Mouse (Mus musculus) E14TG2a.4 (cell line): ENCODE measurements around the gene Acoxl.

Source experiments
- CTCF ChIP-seq: conservative IDR thresholded peaks from 2 replicates; pipeline ENCODE4 v1.5.1; 2014; ENCODE audit warnings: low read length
- NANOG ChIP-seq: IDR thresholded peaks from 2 replicates; pipeline ENCODE4 v1.6.1; 2014; ENCODE audit warnings: borderline replicate concordance, low read length, mixed read lengths
- POU5F1 ChIP-seq: IDR thresholded peaks from 2 replicates; pipeline ENCODE4 v1.6.1; 2014; ENCODE audit warnings: low read length, borderline replicate concordance

DNA sequence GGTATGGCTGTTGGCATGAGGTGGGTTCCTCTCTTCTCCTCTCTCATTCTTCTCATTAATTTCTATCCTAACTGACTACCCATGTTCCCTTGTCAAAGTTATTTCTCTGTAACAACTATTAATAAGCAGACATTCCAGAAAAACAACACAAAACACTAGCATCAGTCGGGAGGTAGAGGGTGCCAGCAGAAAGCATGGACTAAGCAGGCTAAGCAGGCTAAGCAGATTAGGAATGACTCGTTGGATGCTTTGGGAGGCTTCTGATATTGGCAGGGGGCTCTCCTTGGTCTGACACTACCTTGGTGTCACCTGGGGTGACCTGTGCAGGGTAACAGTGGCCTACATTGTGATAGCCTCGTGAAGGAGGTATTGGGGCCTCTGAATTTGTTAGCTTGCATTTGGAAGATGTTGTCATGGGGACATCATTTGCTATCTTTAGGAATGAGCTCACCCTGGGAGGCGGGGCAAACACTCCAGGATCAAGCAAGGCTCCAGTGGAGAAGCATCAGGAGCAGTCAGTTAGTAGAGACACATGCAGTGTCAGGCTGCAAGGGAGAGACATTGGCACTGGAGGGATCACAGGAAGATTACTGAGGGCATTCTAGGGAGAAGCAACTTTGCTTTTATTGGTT, 123.2 kb downstream of the Acoxl start:
- TF ChIP-seq CTCF (no peak), NANOG (no peak), POU5F1 (no peak)
